Mouse (Mus musculus): Measurements from ENCODE around the gene Gbe1.

DNA sequence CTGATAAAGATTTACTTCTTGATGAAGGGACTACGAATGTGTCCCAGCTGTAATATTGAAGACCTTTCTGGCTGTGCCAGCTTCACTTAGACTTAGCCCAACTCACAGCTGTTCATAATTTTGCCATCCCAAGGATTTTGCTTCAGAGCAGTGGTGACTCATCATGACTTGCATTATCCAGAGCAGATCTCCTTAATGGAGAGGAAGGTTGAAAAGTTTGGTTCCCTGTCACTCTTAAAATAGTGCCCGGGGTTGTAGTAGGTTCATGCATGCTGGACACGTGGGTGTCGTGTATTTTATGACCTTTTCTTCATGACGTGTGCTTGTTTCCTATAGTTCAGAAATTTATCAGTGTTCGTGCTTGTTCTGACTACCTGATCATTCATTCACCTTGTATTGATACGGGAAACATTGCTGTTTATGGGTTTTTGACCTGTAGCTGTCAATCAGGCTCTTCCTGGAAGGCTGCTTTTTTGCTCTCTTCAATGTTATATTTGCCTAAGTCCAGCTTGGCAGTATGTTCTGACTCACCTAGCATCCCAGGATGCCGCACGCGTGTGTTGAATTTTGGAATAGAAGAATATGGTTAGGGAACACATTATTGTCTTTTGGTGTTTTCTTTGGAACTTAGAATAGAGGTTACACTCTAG lies 17.0 kb downstream of the Gbe1 start:
- no peak for TF ChIP-seq EP300 (IDR thresholded peaks at IDR 0.05)
- TF ChIP-seq CTCF (IDR thresholded peaks at IDR 0.05), result no peak
